Mouse (Mus musculus) CD4-positive, CD25-positive, alpha-beta regulatory T cell, adult 9 weeks (primary cell): ENCODE results near the gene Vars2. TPM values are rescaled to one million over a fixed set of nuclear protein-coding genes. Genes with fewer than 3 reads are reported as not detected.

ENCODE experiments used
- polyA plus RNA-seq: library from polyadenylated mRNA; unstranded; fragments of 100-300 nt; shearing (Covaris generic); gene quantifications from one replicate; pipeline ENCODE4 v1.2.1, GENCODE M21; 2017

Vars2 gene
- 42.1 TPM for polyA plus RNA-seq

DNA sequence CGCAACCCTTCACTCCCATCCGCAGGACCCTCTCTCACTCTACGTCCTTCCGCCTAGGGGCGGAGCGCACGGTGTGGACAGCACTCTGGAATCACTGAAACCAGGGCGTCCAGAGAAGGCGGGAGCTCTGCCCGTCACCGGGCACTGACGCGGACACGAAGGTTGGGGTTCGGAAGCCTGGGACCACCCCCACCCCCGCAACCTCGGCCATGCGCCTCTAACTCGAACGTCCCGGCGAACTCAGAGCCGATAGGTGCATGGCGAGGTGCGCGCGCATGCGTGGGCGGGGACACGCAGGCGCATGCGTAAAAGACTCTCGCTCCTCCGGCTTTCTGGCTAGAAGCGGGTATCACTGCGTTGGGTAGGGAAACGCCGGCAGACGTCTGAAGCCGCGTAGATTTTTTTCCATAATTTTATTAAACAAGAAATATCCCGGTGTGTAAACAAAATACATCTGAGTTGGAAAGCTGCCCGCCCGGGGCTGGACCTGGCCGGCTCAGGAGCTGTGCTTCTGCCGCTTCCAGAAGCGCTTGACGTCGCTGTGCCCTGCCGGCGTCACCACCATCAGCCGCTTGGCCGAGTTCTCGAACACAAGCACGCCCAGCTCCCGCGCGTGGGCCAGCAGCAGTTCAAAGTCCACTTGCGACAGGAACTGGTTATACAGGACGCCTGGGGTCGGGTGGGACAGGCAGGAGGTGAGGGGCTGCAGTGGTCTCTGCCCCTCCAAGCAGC, at the start of gene Vars2:
Vars2 (minus strand) TSS at position 259 of the 732 bp plus-strand sequence.

DNA sequence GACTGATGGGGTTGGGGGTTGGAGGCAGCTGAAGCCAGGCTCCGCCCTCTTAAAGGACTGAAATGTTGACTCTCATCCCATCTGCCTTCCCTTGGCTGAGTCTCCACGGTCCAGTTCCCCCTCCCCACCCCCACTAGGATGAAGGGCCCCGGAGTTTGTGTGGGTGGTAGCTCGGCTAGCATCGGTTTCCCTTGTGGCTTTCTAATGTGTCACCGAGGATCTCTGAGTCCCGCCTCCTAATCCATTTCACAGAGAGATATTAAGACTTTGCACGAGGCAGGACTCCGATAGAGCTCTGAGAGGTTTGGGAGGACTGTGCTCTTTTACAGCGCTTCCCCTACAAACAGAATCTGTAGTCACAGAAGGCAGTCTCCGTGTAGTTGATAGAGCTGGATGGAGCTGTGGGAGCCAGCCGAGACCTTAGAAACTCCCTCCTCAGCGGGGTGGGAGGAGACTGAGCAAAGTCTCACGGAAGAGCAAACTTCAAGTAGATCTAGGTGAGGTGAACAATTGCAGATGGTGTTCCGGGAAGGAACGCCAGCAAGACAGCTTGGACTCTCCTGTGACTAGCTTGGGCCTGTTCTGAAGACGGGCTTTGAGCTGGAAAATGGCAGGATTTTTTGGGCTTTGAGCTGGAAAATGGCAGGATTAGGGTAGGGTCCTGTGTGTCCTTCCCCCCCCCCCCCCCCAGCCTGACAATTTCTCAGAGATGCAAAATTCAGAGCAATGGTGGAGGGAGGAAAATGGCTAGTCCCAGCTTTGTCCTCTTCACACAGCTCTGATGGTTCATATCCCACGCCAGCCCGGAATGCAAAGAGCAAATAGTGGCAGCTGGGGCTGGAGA, 37.5 kb upstream of the Vars2 start, which contains the start of gene Ddr1:
Ddr1 (minus strand) TSS at position 1 of the 844 bp plus-strand sequence.

DNA sequence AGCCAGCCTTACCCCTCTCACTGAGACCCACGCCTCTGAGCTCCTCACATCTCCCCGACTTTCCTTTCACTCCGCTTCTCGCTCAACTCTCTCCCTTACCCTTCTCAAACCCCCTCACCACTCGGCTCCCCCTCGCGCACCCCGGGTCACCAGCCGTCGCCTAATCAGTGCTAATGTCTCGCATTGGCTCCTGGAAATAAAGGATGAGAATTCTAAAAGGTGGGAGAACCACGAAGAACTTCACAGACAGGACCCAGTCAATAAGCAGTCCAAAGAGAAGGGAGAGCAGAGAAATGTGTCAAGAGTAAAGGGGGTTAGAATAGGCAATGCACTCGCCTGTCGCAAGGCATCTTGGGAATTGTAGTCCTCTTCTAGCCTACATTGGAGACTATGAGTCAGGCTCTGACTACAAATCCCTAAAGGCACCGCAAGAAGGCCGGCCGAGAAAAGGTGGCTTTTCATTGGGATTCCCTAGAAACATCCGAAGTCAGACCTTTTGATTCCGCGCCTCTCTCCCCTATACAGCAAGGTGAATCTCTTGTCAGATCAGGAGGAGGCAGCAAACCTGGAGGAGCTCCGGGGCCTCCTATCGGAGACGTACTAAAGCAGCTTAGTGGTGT, 6.1 kb upstream of the Vars2 start, which contains the start of gene Gtf2h4:
Gtf2h4 (minus strand) TSS at position 324 of the 620 bp plus-strand sequence.

DNA sequence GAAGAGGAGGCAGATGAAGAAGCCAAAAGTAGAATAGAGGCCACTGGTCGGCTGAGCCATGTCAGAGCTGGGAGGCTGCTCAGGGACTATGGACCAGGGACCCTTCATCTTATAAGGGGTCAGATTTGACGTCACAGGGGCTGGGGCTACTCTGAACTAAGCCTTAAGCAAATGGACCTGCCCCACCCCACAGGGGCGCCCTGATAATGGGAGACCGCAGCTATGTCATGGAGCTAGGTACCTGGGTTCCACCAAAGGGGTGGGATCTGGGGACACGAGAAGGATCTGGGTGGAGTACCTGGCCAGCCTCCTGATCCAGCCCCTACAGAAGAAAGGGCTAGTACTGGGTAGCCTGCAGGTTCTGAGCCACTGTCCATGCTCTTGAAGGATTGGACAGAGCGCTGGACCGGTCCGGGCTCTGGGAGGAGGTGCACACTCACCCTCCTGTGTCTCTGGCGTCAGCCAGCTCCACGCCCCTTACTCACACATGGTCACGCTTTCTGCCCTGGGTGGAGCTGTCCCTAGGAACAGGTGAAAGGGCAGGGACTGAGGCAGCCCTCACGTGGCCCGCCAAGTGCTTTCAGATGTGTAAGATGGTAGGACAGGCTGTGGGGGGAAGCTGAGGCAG, 23.7 kb downstream of the Vars2 start, which contains the start of gene Mucl3:
Mucl3 (minus strand) TSS at position 87 of the 628 bp plus-strand sequence.

DNA sequence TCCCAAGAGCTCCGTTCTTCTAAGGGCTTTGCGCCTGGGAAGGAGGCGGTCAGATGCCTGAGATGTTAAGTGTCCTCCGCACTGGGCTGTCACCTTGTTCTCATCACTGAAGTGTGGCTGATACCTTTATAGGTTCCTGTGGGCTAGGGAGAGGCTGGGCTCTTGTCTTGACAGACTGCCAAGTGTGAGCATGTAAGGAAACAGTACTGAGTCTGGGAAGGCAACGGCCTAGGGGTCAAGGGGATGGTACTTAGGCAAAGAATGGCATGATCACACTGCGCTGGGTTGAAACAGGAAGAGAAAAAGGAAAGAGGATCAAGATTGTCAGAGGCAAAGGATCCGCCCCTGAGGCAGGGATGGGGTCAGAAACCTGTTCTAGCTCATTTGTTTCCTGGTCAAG, 40.9 kb downstream of the Vars2 start, which contains the start of gene Gm9573:
Gm9573 (minus strand) TSS at position 101 of the 400 bp plus-strand sequence.

Other genes with a start within 250 kb of the Vars2 start
- 903 TPM for gene H2-Q6, start 242.7 kb downstream of the Vars2 start, polyA plus RNA-seq
- gene H2-Q7, start 228.4 kb downstream of the Vars2 start, polyA plus RNA-seq, result 2,503 TPM
- gene H2-Q10, start 197.5 kb downstream of the Vars2 start, polyA plus RNA-seq, result 22.9 TPM
- not detected for gene Pou5f1, start 161.6 kb downstream of the Vars2 start, polyA plus RNA-seq
- gene Tcf19, start 150.8 kb downstream of the Vars2 start, polyA plus RNA-seq, result 16.4 TPM
- gene Cchcr1, start 150.5 kb downstream of the Vars2 start, polyA plus RNA-seq, result 8.8 TPM
- gene Psors1c2, start 134.4 kb downstream of the Vars2 start, polyA plus RNA-seq, result not detected
- gene Cdsn, start 115.5 kb downstream of the Vars2 start, polyA plus RNA-seq, result not detected
- gene 2300002M23Rik, start 100.1 kb downstream of the Vars2 start, polyA plus RNA-seq, result not detected
- not detected for gene Sfta2, start 66.0 kb downstream of the Vars2 start, polyA plus RNA-seq
- not detected for gene Gm9573, start 41.0 kb downstream of the Vars2 start, polyA plus RNA-seq
- not detected for gene Mucl3, start 23.9 kb downstream of the Vars2 start, polyA plus RNA-seq
- gene Gtf2h4, start 6.1 kb upstream of the Vars2 start, polyA plus RNA-seq, result 28.8 TPM
- gene Ddr1, start 37.0 kb upstream of the Vars2 start, polyA plus RNA-seq, result 5.8 TPM
- 1.9 TPM for gene Ier3, start 154.1 kb upstream of the Vars2 start, polyA plus RNA-seq
- gene Flot1, start 155.6 kb upstream of the Vars2 start, polyA plus RNA-seq, result 46.0 TPM
- gene Tubb5, start 170.7 kb upstream of the Vars2 start, polyA plus RNA-seq, result 130 TPM
- gene Mdc1, start 173.9 kb upstream of the Vars2 start, polyA plus RNA-seq, result 21.6 TPM
- gene Nrm, start 193.7 kb upstream of the Vars2 start, polyA plus RNA-seq, result 32.8 TPM
- 685 TPM for gene Ppp1r18, start 198.0 kb upstream of the Vars2 start, polyA plus RNA-seq
- gene Dhx16, start 212.2 kb upstream of the Vars2 start, polyA plus RNA-seq, result 23.4 TPM
- 25.8 TPM for gene 2310061I04Rik, start 229.8 kb upstream of the Vars2 start, polyA plus RNA-seq
- 26.7 TPM for gene Atat1, start 242.5 kb upstream of the Vars2 start, polyA plus RNA-seq
- gene Mrps18b, start 248.8 kb upstream of the Vars2 start, polyA plus RNA-seq, result 99.2 TPM
- gene Ppp1r10, start 248.8 kb upstream of the Vars2 start, polyA plus RNA-seq, result 62.7 TPM